Mouse (Mus musculus) CH12.LX (cell line): Measurements from ENCODE around the gene Arhgef3. TPM values are rescaled to one million over a fixed set of nuclear protein-coding genes. Genes with fewer than 3 reads are reported as not detected.

Source experiments
- DNase-seq: peaks from one replicate; pipeline ENCODE4 v3.0.0-alpha.2; 2013; ENCODE audit errors: extremely low read depth
- H3K27ac ChIP-seq: 2 replicates; pipeline ENCODE4 v1.5.1; 2012; ENCODE audit warnings: low read depth, mild to moderate bottlenecking, control low read depth, moderate library complexity; ENCODE audit not compliant: insufficient read depth
- H3K27me3 ChIP-seq: replicated peaks from 2 replicates; pipeline ENCODE3; 2012; ENCODE audit warnings: inconsistent platforms
- H3K36me3 ChIP-seq, 2 experiments: replicated peaks in 1 of 2; 2 replicates each; pipeline versions ENCODE3 to v1.6.1; 2012; ENCODE audit warnings: inconsistent platforms in 1 of 2, low read length in 1 of 2, mild to moderate bottlenecking in 1 of 2, mixed read lengths in 1 of 2, moderate library complexity in 1 of 2; ENCODE audit not compliant: control insufficient read depth in 1 of 2, insufficient read depth in 1 of 2
- H3K4me1 ChIP-seq, 2 experiments: 2 replicates each; pipeline ENCODE4 v1.6.1; 2012; ENCODE audit warnings: inconsistent platforms in 1 of 2, moderate library complexity in 1 of 2; ENCODE audit not compliant: insufficient read depth in 2 of 2, control insufficient read depth in 1 of 2
- H3K4me2 ChIP-seq: 2 replicates; pipeline ENCODE4 v1.6.1; 2012; ENCODE audit warnings: low read depth, mild to moderate bottlenecking, control low read depth; ENCODE audit not compliant: poor library complexity, insufficient read depth, severe bottlenecking
- H3K4me3 ChIP-seq, 3 experiments: fragments of 150-350 bp in 1 of 3; sonication (generic) in 1 of 3; replicated peaks in 1 of 3; 2 replicates each; pipeline versions ENCODE3 to v1.5.1; 2011 to 2012; ENCODE audit warnings: low read depth in 2 of 3, low read length in 2 of 3, mild to moderate bottlenecking in 2 of 3, moderate library complexity in 2 of 3, control low read depth in 1 of 3, improper control_type of control experiment in 1 of 3, inconsistent platforms in 1 of 3, mixed read lengths in 1 of 3; ENCODE audit not compliant: poor library complexity in 1 of 3
- H3K79me2 ChIP-seq: replicated peaks from 2 replicates; pipeline ENCODE4 v1.6.1; 2012; ENCODE audit warnings: mild to moderate bottlenecking, moderate library complexity; ENCODE audit not compliant: control insufficient read depth, poor library complexity, insufficient read depth, severe bottlenecking; ENCODE audit errors: extremely low read depth
- H3K9ac ChIP-seq: 2 replicates; pipeline ENCODE4 v1.6.1; 2012; ENCODE audit warnings: low read depth, mild to moderate bottlenecking, control low read depth, moderate library complexity; ENCODE audit not compliant: insufficient read depth
- H3K9me3 ChIP-seq: replicated peaks from 2 replicates; pipeline ENCODE3; 2012; ENCODE audit warnings: low read length, inconsistent platforms, mixed read lengths
- BHLHE40 ChIP-seq: IDR thresholded peaks from 2 replicates; pipeline ENCODE4 v1.6.1; 2011; ENCODE audit warnings: mild to moderate bottlenecking, low read depth, low read length, improper control_type of control experiment
- CHD2 ChIP-seq: IDR thresholded peaks from 2 replicates; pipeline ENCODE4 v1.6.1; 2011; ENCODE audit warnings: low read length, improper control_type of control experiment
- CTCF ChIP-seq, 2 experiments: IDR thresholded peaks in 1 of 2; conservative IDR thresholded peaks in 1 of 2; 2 replicates each; pipeline ENCODE4 v1.5.1; 2011 to 2012; ENCODE audit warnings: low read depth in 2 of 2, low read length in 2 of 2, improper control_type of control experiment in 1 of 2, inconsistent platforms in 1 of 2, mild to moderate bottlenecking in 1 of 2, moderate library complexity in 1 of 2
- E2F4 ChIP-seq: IDR thresholded peaks from 2 replicates; pipeline ENCODE4 v1.6.1; 2011; ENCODE audit warnings: low read depth, low read length, improper control_type of control experiment; ENCODE audit not compliant: insufficient replicate concordance
- ELF1 ChIP-seq: IDR thresholded peaks from 2 replicates; pipeline ENCODE4 v1.6.1; 2014; ENCODE audit warnings: low read depth, mild to moderate bottlenecking, inconsistent platforms, low read length, improper control_type of control experiment
- EP300 ChIP-seq: IDR thresholded peaks from 2 replicates; pipeline ENCODE4 v1.6.1; 2011; ENCODE audit warnings: low read length, improper control_type of control experiment
- IRF4 ChIP-seq: IDR thresholded peaks from 2 replicates; pipeline ENCODE4 v1.6.1; 2014; ENCODE audit warnings: low read depth, mild to moderate bottlenecking, inconsistent platforms, low read length, improper control_type of control experiment
- JUN ChIP-seq: IDR thresholded peaks from 2 replicates; pipeline ENCODE4 v1.6.1; 2011; ENCODE audit warnings: low read depth, mild to moderate bottlenecking, low read length, improper control_type of control experiment, moderate library complexity; ENCODE audit not compliant: insufficient read depth
- MAFK ChIP-seq: IDR thresholded peaks from 2 replicates; pipeline ENCODE4 v1.6.1; 2011; ENCODE audit warnings: low read length, improper control_type of control experiment; ENCODE audit not compliant: insufficient replicate concordance
- MAX ChIP-seq: IDR thresholded peaks from 2 replicates; pipeline ENCODE4 v1.6.1; 2011; ENCODE audit warnings: low read length, improper control_type of control experiment
- MEF2A ChIP-seq: IDR thresholded peaks from 2 replicates; pipeline ENCODE4 v1.6.1; 2014; ENCODE audit warnings: low read depth, mild to moderate bottlenecking, inconsistent platforms, low read length, improper control_type of control experiment, borderline replicate concordance
- MXI1 ChIP-seq: IDR thresholded peaks from 2 replicates; pipeline ENCODE4 v1.6.1; 2011; ENCODE audit warnings: mild to moderate bottlenecking, low read depth, low read length, improper control_type of control experiment
- NRF1 ChIP-seq: IDR thresholded peaks from 2 replicates; pipeline ENCODE4 v1.6.1; 2014; ENCODE audit warnings: low read depth, mild to moderate bottlenecking, inconsistent platforms, low read length, improper control_type of control experiment, moderate library complexity
- PAX5 ChIP-seq: IDR thresholded peaks from 2 replicates; pipeline ENCODE4 v1.6.1; 2012; ENCODE audit warnings: low read length, inconsistent platforms, mixed read lengths
- POLR2A ChIP-seq: IDR thresholded peaks from 2 replicates; pipeline ENCODE4 v1.6.1; 2011; ENCODE audit warnings: low read depth, mild to moderate bottlenecking, improper control_type of control experiment, low read length
- RAD21 ChIP-seq: IDR thresholded peaks from 2 replicates; pipeline ENCODE4 v1.6.1; 2011; ENCODE audit warnings: low read depth, mild to moderate bottlenecking, low read length, improper control_type of control experiment, moderate library complexity
- TCF12 ChIP-seq: IDR thresholded peaks from 2 replicates; pipeline ENCODE4 v1.6.1; 2014; ENCODE audit warnings: low read depth, mild to moderate bottlenecking, inconsistent platforms, low read length, improper control_type of control experiment
- UBTF ChIP-seq: IDR thresholded peaks from 2 replicates; pipeline ENCODE4 v1.6.1; 2012; ENCODE audit warnings: low read depth, mild to moderate bottlenecking, inconsistent platforms, low read length, improper control_type of control experiment, moderate library complexity
- USF1 ChIP-seq: IDR thresholded peaks from 2 replicates; pipeline ENCODE4 v1.6.1; 2014; ENCODE audit warnings: low read depth, mild to moderate bottlenecking, inconsistent platforms, low read length, improper control_type of control experiment
- ZC3H11A ChIP-seq: IDR thresholded peaks from 2 replicates; pipeline ENCODE4 v1.6.1; 2012; ENCODE audit warnings: low read depth, mild to moderate bottlenecking, inconsistent platforms, low read length, improper control_type of control experiment
- ZNF384 ChIP-seq: IDR thresholded peaks from 2 replicates; pipeline ENCODE4 v1.6.1; 2012; ENCODE audit warnings: low read depth, low read length, improper control_type of control experiment, inconsistent platforms
- dilution Hi-C: fragments of 300-500 bp; cut with MboI; formaldehyde crosslinking; loops from 2 replicates; pipeline ENCODE4 v1.14.3; 2020; ENCODE audit warnings: low sequenced_read_pairs; ENCODE audit not compliant: extremely low pct_unique_long_range_greater_than_20kb, extremely low pct_ligation_motif_present
- in situ Hi-C: fragments of 300-500 bp; cut with MboI; formaldehyde crosslinking; loops from 3 replicates; pipeline ENCODE4 v1.14.3; 2019; ENCODE audit warnings: low sequenced_read_pairs, low pct_ligation_motif_present, low pct_unique_long_range_greater_than_20kb, mixed read lengths
- polyA plus RNA-seq: library from polyadenylated mRNA; unstranded; fragments of >175 nt; gene quantifications from 2 replicates; pipeline ENCODE4 v1.2.1, GENCODE M21; 2012; ENCODE audit warnings: low read depth; ENCODE audit not compliant: insufficient read length
- total RNA-seq, 2 experiments: library from RNA; depleted of rRNA; stranded (reverse); fragments of 300-350 nt in 1 of 2; fragments of >200 nt in 1 of 2; gene quantifications; 2 replicates each; pipeline ENCODE4 v1.2.3; 2012 to 2014

Arhgef3 gene
- total and polyA plus RNA-seq, 3 experiments = 0.51 to 0.64 (median 0.62) TPM

DNA sequence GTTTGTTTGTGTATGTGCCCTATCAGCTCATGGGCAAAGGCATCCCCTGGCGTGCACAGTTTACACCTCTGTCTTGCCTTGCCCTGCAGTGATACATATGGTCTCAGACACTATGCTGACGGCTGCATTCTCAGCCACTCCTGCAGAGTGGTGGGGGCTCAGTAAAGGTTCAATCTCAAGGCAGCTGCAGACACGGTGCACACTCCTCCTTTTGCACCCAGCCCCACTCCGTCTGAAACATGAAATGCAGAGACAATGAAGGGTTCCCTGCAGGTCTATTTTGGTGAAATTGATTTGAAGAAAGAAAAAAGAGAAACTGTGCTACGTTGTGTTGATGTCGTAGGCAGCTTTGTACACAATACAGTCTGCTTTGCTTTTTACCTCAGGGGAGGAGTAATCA is 243.5 kb downstream of the Arhgef3 start:
- H3K27me3 ChIP-seq = no peaks in the 10 kb centered on the region
- no peaks in the 10 kb centered on the region for H3K9me3 ChIP-seq
- no peak overlapping the region for H3K9ac ChIP-seq
- no peak overlapping the region for H3K27ac ChIP-seq
- in situ Hi-C loops (no loop called here), dilution Hi-C loops (no loop called here)
- no peaks in the 10 kb centered on the region for H3K36me3 ChIP-seq
- H3K4me2 ChIP-seq = no peak overlapping the region
- no peak for DNase-seq
- H3K4me1 ChIP-seq = peaks cover 9 to 35% of the 10 kb centered on the region in 2 experiments
- no peak for TF ChIP-seq TCF12
- TF ChIP-seq IRF4 = no peak
- TF ChIP-seq MEF2A = no peak
- TF ChIP-seq UBTF = no peak
- TF ChIP-seq PAX5 = no peak
- no peak for TF ChIP-seq USF1
- TF ChIP-seq POLR2A = no peak
- TF ChIP-seq E2F4 = no peak
- TF ChIP-seq NRF1 = no peak
- no peak for TF ChIP-seq ZNF384
- no peak for TF ChIP-seq ELF1
- TF ChIP-seq, all 38 proteins: peak for 0
- no peaks in the 10 kb centered on the region for H3K79me2 ChIP-seq
- H3K4me3 ChIP-seq = no peak overlapping the region

DNA sequence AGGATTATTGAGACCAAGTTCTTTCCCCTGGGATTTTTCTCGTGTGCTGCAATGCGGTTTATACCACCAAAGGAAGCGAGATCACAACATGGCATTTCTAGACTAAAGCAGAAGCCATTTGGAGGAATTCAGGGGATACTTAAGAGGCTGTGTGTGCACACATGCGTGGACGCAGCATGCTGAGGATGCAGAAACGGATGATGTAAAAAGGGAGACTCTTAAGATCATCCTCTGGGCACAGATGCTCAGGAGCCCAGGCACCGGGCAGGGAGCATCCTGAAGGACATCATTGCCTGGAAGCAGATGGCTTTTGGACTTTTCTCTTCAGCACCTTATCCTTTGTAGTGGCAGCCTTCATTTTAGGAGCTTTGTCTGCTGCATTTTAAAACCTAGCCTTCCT is 246.2 kb downstream of the Arhgef3 start:
- dilution Hi-C loops = no loop called here

More for the DNA sequence above, 246.2 kb downstream of the Arhgef3 start:
- TF ChIP-seq ELF1 = no peak
- TF ChIP-seq EP300 = no peak
- TF ChIP-seq NRF1 = no peak
- TF ChIP-seq MAFK = no peak
- no peak for TF ChIP-seq PAX5
- no peak for TF ChIP-seq BHLHE40
- no peak for TF ChIP-seq MXI1
- no peak for TF ChIP-seq TCF12
- no peak for TF ChIP-seq MAX
- TF ChIP-seq RAD21 = no peak
- TF ChIP-seq ZC3H11A = no peak
- no peak for TF ChIP-seq JUN
- TF ChIP-seq CTCF (conservative IDR thresholded peaks at IDR 0.05 in 1 of 2, IDR thresholded peaks at IDR 0.05 in 1 of 2; ENCODE audit: low read depth in 2 of 2, low read length in 2 of 2) = no peak
- no peak for TF ChIP-seq CHD2
- no peak for TF ChIP-seq POLR2A
- Histone ChIP-seq H3K27me3 (no peaks in the 10 kb centered on the region), H3K4me3 (no peak overlapping the region), H3K27ac (no peak overlapping the region), H3K9ac (no peak overlapping the region), H3K4me1 (peaks cover 9 to 30% of the 10 kb centered on the region in 2 experiments), H3K79me2 (no peaks in the 10 kb centered on the region), H3K9me3 (no peaks in the 10 kb centered on the region), H3K4me2 (no peak overlapping the region), H3K36me3 (no peaks in the 10 kb centered on the region)
- no peak for DNase-seq
- in situ Hi-C loops = no loop called here
